Mouse (Mus musculus): ENCODE results near the gene Gm20821. TPM values are rescaled to one million over a fixed set of nuclear protein-coding genes. Genes with fewer than 3 reads are reported as not detected.
"Not testable (repeated sequence)": the region's sequence is repeated elsewhere in the genome, so short reads cannot be mapped to it uniquely, and the experiment has no call there.

Gene Gm20821
- not detected in 2 replicates for polyA plus RNA-seq (2016; fragmentation: Nextera tagmentation; extraction: Ambion mirVana)

GRCm38 (mm10) chrY:9781504-9781903 lies at the start of gene Gm20821:
TSS of gene Gm20821 (plus strand) at chrY:9781804.
- not testable (repeated sequence) for H3K36me3 ChIP-seq; H3K4me1 ChIP-seq; H3K9me3 ChIP-seq (replicated peaks); H3K27me3 ChIP-seq (ENCODE audit: low read depth, poor library complexity, severe bottlenecking); H3K4me3 ChIP-seq; H3K27ac ChIP-seq; DNase-seq (ENCODE audit: low spot score)
- 47% methylated on average over 2 of the region's 2 CpGs for WGBS

Data from limb, embryonic 10.5 days (tissue).